Mouse (Mus musculus) gastrocnemius, adult 8-10 months (tissue): ENCODE results near the gene Foxp1. TPM values are rescaled to one million over a fixed set of nuclear protein-coding genes. Genes with fewer than 3 reads are reported as not detected.

ENCODE experiments used
- DNase-seq, 2 experiments: peaks; one replicate each; pipeline ENCODE4 v3.0.0; 2022; ENCODE audit warnings: low spot score in 2 of 2
- total RNA-seq, 4 experiments: library from RNA; stranded (reverse); gene quantifications; 2 replicates each; pipeline ENCODE4 v1.2.4; 2022

Gene Foxp1
- total RNA-seq, 4 experiments from 2014 or later: 10.0 to 15.5 (median 13.9) TPM

DNA sequence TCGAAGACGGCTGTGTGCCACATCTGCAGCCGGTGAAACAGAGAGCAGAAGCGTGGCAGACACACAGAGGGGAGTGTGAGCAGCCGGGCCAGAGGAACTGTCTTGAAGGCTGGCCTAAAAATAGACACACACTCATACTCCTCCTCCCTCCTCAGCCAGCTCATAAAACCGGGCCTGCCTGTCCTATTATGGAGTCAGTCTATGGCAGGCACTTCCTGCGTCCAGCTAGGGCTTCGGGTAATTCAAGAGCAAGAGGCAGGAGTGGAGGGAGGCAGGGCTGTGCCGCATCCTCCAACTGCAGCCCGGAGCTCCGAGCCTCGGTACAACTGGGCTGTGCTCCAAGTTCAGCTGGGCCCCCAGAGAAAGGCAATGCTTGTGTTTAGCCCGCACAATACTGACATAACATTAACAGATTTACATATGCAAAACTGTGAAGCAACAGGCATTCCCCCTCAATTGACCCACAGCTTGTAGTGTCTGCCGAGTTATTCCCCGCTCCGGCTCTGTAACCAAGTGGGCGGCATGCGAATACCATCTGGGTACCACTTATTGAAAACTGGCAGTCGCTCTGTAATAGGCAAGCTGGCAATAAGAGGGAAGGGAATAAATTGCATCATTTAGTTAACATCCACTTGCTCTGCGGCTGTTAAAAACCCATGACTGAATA is 37.2 kb downstream of the Foxp1 start:
- peak; percentile 73 to 79 for DNase-seq

DNA sequence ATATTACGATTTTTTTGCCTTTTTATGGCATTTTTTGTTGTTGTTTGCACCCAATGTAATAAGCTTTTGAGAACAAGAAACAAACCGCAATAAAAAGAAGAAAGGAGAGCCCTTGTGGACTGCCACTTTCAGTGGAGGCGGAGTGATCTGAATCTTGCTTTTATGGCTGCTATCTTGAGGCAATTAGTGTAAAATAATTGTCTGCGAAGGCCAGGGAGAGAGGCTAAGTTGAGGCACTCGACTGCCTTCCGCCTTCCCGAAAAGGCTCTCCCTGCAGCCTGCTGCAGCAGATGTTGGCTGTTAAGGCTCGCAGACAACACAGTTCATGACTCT is 37.7 kb downstream of the Foxp1 start:
- no peak for DNase-seq

DNA sequence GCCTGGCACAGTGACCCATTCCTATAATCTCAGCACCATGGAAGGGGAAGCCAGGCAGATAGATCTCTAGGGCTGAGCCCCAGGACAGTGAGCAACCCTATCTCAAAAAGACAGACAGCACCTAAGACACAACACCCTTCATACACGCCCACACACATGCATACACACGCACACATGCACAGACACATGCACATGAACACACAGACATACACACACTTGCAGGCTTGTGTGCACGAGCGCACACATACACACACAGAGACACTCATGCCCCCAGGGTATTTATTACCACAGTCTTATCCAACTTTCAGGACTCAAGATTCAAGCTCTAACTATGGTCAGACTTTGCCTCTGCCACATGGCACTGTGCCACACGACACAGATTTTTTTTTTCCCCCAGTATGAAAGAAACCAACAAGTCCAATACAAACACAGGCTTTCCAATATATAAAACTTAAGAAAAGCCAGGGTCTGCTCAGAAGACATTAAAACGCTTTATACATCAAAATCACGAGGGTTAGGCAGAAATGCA is 38.3 kb downstream of the Foxp1 start:
- DNase-seq: no peak

DNA sequence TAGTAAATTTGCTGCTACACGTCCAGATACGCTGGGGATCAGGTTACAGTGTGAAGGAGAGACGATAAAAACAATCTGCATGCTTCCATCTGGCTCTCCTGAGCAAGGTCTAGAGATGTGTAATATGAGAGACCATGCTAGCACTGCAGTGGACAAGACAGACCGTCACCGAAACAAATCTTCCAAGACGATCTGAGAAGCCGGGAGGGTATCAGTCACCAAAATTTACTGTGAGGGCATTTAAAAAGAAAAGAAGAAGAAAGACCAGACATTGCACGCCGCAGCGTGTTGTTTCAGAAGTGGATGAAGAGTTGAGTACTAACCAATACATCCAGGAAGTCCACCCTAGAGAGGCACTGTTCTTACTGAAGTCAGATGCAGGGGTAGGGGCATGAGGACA is 39.0 kb downstream of the Foxp1 start:
- no peak for DNase-seq

DNA sequence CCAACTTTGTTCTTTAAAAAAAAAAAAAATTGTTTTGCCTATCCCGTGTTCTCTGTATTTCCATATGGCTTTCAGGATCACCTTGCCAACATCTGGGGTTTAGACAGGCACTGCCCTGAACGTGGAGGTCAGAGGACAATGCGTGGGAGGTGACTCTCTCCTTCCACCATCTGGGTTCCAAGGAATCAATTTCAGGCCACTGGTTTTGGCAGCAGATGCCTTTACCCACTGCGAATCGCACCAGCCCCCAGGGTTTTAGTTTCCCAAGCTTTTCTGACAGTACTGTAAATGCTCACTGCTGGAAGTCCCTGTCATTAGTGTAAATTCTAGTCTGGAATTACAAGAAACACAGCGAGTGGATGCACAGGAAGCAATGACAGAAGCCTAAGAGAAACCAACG is 41.0 kb downstream of the Foxp1 start:
- no peak for DNase-seq

DNA sequence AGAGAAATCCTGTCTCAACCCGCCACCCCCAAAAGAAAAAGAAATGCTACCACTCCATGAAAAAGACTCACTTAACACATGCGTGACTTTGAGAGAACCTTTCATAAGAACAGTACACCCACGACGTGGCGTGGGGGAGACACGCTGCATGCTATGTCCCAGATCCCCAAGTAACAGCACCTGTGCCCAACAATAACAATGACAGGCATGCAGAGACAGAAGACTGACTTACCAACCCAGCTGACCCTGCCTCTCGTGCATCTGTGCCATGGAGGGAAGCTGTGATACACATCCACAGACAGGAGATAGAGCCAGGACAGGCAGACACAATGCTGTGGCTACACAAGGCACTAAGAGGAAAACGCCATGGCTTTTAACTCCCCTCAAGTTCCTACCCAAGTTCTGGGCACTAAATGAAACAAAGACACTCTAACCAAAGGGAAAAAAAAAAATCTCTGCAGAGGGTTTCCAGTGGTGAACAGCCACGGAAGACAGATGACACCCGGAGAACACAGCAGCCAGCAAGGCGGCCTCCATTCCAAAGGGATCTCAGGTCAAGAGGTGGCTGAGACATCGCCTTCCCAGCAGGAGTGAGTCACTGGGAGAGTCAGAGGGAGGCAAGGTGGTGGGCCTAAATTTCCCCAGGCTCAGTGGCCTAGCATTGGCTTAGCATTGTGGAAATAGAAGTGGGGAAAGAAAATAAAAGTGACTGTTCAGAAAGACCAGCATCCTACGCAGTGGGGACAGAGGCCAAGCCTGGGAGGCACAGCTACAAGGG is 43.5 kb downstream of the Foxp1 start:
- DNase-seq: no peak

DNA sequence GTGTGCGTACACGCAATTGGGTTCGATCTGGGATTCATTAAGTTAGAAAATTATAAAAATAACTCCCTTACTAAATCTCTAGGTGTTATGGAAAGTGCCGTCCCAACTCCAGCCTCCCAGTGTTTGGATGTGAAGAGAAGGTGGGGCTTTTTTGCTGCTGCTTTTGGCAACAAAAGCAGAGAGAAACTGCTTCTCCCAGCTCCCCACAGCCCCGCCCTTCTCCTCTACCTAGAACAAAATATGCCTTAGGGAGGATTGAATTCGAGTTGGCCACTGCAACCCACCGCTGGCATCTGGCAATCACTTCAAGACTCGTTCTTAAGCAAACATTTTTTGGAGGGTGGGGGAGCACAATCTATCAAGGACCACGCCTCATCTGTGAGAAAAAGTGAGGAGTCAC is 47.5 kb downstream of the Foxp1 start:
- DNase-seq: no peak

DNA sequence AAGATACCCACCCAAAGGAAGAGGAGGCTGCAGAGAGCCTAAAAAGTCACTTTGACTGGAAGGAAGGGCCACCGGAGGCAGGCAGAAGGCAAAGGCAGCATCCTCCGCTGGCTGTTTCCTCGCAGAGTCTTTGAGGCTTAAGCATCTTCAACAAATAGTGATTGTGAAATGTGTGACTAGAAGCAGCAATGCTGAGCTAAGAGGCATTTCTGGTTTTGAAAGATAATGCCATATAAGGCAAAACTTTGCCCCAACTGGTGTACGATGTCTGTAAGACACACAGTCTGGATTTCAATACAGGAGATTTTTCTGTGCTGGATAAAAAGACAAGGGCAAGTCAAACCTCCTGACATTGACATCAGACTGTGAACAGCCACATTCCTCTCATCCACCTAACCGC is 51.6 kb downstream of the Foxp1 start:
- DNase-seq: no peak

DNA sequence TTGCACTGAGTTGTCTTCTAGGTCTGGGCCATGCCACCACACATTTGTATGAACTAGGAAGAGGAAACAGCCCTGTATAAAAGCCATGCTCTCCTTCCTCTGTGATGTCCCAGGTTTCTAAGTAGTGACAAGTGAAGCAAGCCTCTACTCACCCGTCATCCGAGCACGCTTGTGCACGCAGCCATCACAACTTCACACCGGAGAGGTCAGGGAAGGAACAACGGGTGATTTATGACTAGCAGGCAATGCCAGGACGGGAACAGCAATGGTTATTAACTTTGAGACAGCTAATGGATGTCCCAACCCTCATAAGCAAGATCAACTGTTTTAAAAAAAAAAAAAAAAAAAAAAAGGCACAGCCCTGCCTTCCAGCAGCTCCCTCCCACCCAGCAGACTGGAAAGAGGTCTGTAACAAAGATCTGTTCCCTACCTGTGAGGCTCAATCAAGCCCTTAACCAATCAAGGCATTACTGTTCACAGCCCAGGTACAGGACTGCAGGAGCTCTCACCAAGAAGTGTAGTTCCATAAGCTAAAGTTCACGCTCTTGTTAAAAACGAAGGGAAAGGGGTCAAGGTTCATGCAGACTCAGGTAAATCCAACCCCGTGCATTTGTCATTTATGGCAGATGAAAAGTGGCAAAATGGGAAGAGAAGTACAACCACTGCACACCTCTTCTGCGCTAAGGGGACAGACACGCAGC is 53.2 kb downstream of the Foxp1 start:
- no peak for DNase-seq

DNA sequence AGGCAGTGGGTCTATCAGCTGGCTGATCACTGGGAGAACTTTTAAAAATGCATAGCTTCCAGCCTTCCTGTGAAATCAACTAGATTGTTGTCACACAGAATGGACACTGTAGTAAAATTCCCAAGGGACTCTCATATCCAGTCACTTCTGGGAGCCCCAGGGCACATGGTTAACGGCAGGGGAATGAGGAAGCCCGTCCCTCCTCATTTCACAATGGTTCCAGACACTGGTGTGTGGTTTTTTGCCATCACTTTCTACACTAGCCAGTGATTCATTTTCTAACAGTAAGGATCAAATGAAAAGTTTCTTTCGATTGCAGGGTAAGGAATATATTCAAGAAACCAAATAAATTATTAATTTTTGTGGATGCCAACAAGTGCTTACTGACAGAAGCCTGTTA is 54.7 kb downstream of the Foxp1 start:
- no peak for DNase-seq

DNA sequence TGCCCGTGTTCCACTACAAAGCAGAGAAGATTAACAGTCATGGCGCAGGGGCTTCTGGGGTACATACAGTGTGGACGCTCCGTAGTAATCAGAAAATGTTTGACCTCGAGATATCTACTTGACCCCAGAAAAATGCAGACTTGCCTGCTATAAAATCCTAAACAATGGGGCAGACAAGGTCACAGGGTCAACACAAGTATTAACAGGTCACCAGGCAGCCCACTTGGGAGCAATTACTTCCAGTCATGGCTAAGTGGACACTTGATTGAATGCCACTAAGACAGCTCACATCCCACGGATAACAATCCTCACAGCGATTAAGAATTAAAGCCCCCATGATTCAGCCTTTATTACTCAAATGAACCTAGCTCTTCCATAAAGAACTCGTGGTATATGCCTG is 55.4 kb downstream of the Foxp1 start:
- DNase-seq: no peak

DNA sequence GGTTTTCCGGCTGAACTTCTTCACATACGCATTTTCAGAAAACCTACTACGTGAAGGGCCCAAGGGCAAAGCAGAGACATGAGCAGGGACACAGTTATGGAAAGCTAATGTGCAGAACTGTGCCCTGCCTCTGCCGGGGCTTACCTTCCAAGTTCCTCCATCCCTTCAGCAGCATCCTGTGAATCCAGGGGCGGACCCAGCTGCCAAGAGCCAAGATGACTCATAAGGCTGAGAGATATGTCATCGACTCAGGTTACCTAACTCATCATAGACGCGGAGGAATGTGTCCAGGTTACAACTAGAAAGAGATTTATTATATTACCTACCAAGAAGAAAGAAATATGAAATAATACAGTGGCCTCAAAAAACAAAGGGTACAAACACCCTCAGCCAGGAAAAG is 56.2 kb downstream of the Foxp1 start:
- DNase-seq: no peak

DNA sequence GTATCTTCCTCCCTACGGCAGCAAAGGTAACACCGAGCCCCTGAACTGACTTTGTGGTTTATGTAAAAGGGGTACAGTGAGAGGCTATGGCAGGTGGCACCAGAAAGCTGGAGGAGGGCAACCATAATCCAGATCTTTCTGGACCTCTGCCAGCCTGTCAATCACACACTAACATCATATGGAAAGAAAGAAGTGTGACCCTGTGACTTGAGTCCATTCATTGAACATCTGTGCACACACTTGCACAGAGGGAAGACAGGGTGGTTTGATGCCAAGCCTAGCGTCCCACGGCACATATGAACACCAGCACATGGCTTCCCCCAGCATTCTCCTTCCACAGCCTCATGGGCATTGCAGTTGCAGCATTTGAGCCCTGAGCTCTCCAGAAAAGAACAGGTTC is 58.1 kb downstream of the Foxp1 start:
- no peak for DNase-seq

DNA sequence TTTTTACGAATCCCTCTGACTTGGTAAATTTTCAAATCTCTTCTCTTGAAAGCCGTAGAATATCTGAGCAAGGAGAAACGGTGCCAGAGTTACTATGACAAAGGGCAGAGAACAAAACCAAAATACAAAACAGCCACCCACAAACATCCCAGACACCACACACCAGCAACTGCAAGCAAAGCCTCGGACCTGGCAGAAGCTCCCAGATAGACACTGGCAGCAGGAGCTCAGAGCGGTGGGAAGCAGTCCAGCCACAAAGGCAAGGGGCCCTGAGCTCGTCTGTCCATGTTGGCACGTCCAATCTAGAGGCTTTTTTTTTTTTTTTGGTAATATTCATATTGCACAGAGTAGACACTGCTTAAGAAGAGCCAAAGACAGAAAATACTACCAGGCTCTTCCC is 58.6 kb downstream of the Foxp1 start:
- DNase-seq: no peak

DNA sequence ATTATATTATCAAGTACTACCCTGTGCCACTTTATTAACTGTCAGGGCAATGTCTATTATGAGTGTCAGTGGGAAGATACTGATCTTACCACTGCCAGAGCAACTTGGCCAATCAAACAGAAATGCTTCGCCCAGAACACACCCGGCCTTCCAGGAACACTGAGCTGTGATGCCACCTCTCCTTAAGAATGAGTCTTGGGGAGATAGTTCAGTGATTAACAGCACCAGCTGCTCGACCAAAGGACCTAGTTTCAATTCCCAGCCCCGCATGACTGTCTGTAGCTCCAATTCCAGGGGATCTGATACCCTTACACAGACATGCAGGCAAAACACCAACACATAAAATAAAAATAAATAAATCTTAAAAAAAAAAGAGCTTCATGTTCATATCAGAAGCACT is 63.7 kb downstream of the Foxp1 start:
- peak; percentile 49 to 52 for DNase-seq

DNA sequence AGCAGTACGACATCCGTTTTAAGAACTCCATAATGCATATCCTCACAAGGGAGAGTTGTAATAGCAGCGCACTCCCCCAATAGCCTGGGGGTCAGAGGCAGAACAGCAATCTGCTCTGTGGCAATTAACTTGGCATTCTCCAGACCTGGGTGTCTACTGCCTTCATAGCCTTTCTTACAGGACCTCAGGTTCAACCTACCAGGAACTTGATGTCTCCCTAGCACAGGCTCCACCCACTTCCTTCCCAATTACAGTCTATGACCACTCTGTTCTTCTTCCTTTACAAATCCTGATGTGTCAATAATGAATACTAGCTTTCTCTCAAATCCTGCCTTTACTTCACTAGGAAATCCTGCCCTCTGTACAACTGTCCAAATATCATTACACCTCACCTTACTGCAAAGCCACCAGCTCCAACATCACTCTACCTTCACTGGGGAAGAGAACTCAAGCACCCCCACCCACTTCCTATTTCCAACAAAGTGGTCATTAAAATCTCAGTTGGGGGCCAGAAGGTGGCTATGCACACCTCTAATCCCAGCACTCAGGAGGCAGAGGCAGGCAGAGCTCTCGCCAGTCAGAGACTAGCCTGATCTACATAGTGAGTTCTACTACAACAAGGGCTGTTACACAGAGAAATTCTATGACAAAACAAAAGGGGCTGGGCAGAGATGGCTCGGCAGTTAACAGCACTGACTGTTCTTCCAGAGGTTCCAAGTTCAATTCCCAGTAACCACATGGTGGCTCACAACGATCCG is 68.6 kb downstream of the Foxp1 start:
- no peak for DNase-seq

DNA sequence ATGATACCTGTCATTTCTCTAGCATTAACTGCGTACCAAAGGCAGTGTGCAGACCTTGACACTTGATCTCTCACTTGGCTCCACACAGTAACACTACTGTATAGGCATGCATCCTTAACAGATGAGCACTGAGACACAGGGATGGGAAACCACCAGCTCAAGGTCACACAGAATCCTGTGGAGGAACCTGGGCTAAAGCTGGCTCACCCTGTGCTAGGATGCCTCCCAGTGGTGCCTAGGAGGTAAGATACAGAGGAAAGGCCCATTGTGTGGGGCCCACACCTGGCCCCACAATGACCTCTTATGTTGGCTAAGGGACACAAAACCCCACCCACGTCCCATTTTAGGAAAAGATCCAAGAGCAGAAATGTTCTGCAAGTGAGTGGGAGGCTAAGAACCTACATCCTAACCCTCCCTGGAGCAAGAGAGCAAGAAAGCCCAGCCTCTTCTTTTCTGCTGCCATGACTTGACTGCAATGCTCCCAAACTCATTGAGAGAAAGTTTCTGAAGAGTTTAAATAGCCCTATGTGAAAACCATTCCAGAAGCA is 69.8 kb downstream of the Foxp1 start:
- DNase-seq: no peak

DNA sequence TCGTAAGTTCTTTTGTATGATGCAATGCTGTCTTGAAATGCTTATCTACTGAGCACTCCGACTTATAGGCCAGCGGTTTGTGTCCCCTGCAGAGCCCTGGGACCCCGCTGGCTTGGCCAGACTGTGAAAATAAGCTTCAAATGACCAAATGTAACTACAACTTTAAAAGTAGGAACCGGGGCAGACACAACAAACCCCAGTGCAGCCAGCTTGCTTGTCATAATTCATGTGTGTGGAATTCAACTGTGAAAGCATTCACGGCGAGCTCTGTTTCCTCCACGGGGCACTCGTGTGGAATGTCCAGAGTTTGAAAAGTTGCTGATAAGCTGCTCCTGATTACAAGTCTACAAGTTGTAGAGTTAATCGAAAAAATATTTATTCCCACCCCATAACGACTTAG is 71.0 kb downstream of the Foxp1 start:
- DNase-seq: no peak

DNA sequence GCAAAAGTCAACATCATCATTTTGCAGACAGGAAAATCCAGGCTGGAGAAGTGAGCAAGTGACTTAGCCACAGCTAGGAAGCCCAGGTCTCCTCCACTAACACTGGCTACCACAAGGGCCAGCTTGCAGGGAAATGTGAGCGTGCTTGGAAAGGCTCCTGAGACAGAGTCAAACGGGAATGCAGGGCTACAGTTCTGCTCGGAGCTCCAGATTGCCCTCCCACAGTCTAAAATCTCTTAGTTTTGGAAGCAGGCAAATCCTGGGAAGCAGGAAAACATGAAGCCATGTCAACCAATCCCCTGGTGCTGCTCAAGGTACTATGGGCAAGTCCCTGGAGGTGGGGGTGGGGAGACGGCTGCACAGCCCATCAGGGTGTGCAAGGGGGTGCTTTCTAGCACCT is 75.1 kb downstream of the Foxp1 start:
- no peak for DNase-seq

DNA sequence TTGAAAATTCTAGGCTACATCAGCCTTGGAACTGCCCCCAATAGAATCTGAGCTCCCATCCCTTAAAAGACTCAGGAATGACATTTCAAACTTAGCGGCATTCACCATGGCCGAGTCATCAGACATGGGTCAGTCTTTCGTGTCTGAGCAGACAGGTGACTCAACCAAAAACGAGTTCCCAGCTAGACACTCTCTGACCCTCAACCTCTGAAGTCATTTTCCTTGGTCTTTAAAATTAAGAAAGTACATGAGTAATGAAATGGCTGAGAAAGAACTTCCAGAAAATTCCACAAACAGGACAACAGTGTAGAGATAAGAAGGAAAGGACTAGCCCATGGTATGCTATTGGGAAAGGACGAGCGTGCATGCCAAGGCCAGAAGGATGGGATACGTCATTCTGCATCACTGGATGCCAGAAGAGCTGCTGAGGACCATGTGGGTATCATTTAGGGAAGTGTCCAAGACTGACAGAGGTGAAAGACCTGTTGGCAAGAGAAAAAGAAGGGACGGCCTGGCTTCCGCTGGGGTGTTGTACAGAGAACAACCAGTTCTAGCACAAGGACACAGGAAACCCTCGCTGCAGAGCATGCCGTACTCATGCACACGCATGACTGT is 75.6 kb downstream of the Foxp1 start:
- DNase-seq: no peak

DNA sequence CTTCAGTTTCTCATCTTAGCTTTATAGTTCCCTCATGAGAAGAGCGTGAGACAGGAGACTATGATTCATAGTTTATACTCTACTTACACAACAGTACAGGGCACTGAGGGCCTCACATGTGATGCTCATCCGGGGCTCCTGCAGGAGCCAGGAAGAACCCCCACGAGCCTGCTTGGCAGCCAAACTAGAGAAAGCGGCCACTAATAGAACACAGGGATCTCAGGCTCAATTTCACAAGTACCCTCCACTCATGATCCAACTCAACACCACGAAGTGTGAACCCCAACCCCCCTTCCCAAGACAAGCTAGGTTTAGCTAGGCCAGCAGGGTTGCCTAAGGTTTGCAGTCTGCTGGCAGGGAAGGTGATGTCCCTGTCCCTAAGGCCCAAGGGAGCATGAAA is 79.1 kb downstream of the Foxp1 start:
- peak; percentile 41 to 54 for DNase-seq
